Mouse (Mus musculus): Measurements from ENCODE around the gene Npc2. TPM values are rescaled to one million over a fixed set of nuclear protein-coding genes. Genes with fewer than 3 reads are reported as not detected.

Gene Npc2
- polyA plus RNA-seq (2017; shearing (Covaris generic)), result 100 TPM

GRCm38 (mm10) chr12:84772726-84773441 is at the start of gene Npc2, which contains the start of gene Isca2:
Gene Npc2, minus strand, starts transcription at chr12:84773152.
Gene Isca2, plus strand, starts transcription at chr12:84773251.

Other genes with a start within 250 kb of the Npc2 start
- gene Vsx2, start 203.4 kb downstream of the Npc2 start, polyA plus RNA-seq (2017; shearing (Covaris generic)), result not detected
- 29.4 TPM for gene Abcd4, start 155.7 kb downstream of the Npc2 start, polyA plus RNA-seq (2017; shearing (Covaris generic))
- gene Vrtn, start 132.1 kb downstream of the Npc2 start, polyA plus RNA-seq (2017; shearing (Covaris generic)), result not detected
- gene Syndig1l, start 74.3 kb downstream of the Npc2 start, polyA plus RNA-seq (2017; shearing (Covaris generic)), result not detected
- gene Isca2, start 99 bp upstream of the Npc2 start, polyA plus RNA-seq (2017; shearing (Covaris generic)), result 105 TPM
- 0.35 TPM for gene Ltbp2, start 103.4 kb upstream of the Npc2 start, polyA plus RNA-seq (2017; shearing (Covaris generic))
- gene Fcf1, start 197.7 kb upstream of the Npc2 start, polyA plus RNA-seq (2017; shearing (Covaris generic)), result 140 TPM
- gene Arel1, start 197.7 kb upstream of the Npc2 start, polyA plus RNA-seq (2017; shearing (Covaris generic)), result 66.8 TPM
- 28.4 TPM for gene Ylpm1, start 223.2 kb upstream of the Npc2 start, polyA plus RNA-seq (2017; shearing (Covaris generic))